Mouse (Mus musculus): ENCODE data around the gene Fam120b. TPM values are rescaled to one million over a fixed set of nuclear protein-coding genes. Genes with fewer than 3 reads are reported as not detected.
"Not testable (repeated sequence)": the region's sequence is repeated elsewhere in the genome, so short reads cannot be mapped to it uniquely, and the experiment has no call there.

The Fam120b gene
- total and polyA plus RNA-seq, 3 experiments = 5.1 to 26.3 (median 23.4) TPM

DNA sequence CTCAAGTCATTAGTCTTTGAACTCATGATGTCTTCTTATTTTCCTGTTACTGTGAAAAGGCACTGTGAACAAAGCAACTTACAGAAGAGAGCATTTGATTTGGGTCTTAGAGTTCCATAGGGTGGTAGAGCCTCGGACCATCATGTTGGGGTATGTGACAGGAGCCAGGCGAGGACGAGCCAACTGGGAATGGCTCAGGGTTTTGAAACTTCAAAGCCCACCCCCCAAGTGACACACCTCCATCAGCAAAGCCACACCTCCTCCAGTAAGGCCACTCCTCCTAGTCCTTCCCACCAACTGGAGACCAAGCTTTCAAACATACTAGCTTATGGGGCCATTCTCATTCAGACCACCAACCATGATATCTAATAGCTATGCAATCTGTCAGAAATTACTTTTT lies 36.0 kb downstream of the Fam120b start:
- H3K36me3 ChIP-seq (replicated peaks) = peaks cover 45% of the 10 kb centered on the region
- DNase-seq (ENCODE audit: low spot score) (no peak), ATAC-seq (ENCODE audit: extremely low read depth, insufficient number of reproducible peaks, low FRiP score, poor library complexity, severe bottlenecking) (no peak)
- H3K9me3 ChIP-seq (replicated peaks) = no peaks in the 10 kb centered on the region
- no peak overlapping the region for H3K4me3 ChIP-seq (ENCODE audit: low read depth, low read length)
- no peaks in the 10 kb centered on the region for H3K4me1 ChIP-seq (ENCODE audit: insufficient read depth, low read depth, low read length)
- H3K27me3 ChIP-seq (ENCODE audit: insufficient read depth, low read length) = no peaks in the 10 kb centered on the region
- TF ChIP-seq TAL1 (conservative IDR thresholded peaks at IDR 0.05; ENCODE audit: low read depth, low read length) (no peak), POLR2AphosphoS5 (IDR thresholded peaks at IDR 0.05; ENCODE audit: insufficient replicate concordance, low read depth, low read length) (no peak), GATA2 (IDR thresholded peaks at IDR 0.05; ENCODE audit: borderline replicate concordance, low read depth, low read length) (no peak), CTCF (IDR thresholded peaks at IDR 0.05; ENCODE audit: low read depth, low read length) (no peak), GATA1 (IDR thresholded peaks at IDR 0.05; ENCODE audit: borderline replicate concordance, low read length) (no peak)

DNA sequence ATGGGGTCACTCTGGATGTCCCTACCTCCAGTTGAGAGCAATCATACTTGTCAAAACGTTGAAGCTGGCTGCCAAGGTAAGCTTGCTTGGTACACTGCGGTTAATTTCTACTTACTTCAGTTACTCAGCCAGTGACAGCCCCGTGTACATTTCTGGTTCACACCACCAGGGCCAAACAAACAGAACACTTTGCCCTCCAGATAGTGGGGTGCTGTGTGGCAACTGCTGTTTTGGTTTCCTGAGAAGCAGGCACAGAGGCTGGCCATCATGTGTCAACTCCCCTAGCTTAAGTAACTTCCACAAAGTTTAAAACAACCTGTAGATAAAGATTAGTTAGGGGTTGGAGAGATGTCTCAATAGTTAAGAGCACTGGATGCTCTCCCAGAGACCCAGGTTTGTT lies 38.7 kb downstream of the Fam120b start:
- TF ChIP-seq POLR2AphosphoS5 (IDR thresholded peaks at IDR 0.05; ENCODE audit: insufficient replicate concordance, low read depth, low read length) (no peak), GATA2 (IDR thresholded peaks at IDR 0.05; ENCODE audit: borderline replicate concordance, low read depth, low read length) (no peak), GATA1 (IDR thresholded peaks at IDR 0.05; ENCODE audit: borderline replicate concordance, low read length) (no peak), TAL1 (conservative IDR thresholded peaks at IDR 0.05; ENCODE audit: low read depth, low read length) (no peak), CTCF (IDR thresholded peaks at IDR 0.05; ENCODE audit: low read depth, low read length) (no peak)
- Histone ChIP-seq H3K4me1 (ENCODE audit: insufficient read depth, low read depth, low read length) (no peaks in the 10 kb centered on the region), H3K4me3 (ENCODE audit: low read depth, low read length) (no peak overlapping the region), H3K36me3 (replicated peaks) (peaks cover 22% of the 10 kb centered on the region), H3K9me3 (replicated peaks) (no peaks in the 10 kb centered on the region), H3K27me3 (ENCODE audit: insufficient read depth, low read length) (no peaks in the 10 kb centered on the region)
- DNase-seq (ENCODE audit: low spot score) (no peak), ATAC-seq (ENCODE audit: extremely low read depth, insufficient number of reproducible peaks, low FRiP score, poor library complexity, severe bottlenecking) (no peak)

DNA sequence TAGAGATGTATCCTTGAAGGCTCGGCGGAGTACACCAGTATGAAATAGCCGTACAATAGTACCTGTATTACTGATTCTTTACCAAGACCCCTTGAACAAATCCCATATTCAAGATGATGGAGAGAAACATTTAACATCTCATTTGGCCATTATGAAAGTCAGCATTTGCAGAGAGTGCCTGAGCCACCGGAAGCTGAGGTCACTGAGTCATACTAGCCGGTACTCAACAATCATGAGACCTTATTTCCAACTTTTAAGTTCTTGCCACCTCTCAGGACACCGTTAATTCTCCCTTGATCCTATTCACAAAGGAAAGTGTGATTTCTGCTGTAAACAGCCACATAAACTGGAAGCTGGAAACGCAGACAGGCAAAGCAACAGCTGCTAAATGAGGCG lies 44.1 kb downstream of the Fam120b start:
- H3K4me3 ChIP-seq (ENCODE audit: low read depth, low read length) = no peak overlapping the region
- no peak for DNase-seq (ENCODE audit: low spot score)
- H3K4me1 ChIP-seq (ENCODE audit: insufficient read depth, low read depth, low read length) = peaks cover 7% of the 10 kb centered on the region; the same call in 1 of the 2 replicates
- TF ChIP-seq TAL1 (conservative IDR thresholded peaks at IDR 0.05; ENCODE audit: low read depth, low read length) (no peak), POLR2AphosphoS5 (IDR thresholded peaks at IDR 0.05; ENCODE audit: insufficient replicate concordance, low read depth, low read length) (no peak), GATA2 (IDR thresholded peaks at IDR 0.05; ENCODE audit: borderline replicate concordance, low read depth, low read length) (no peak), GATA1 (IDR thresholded peaks at IDR 0.05; ENCODE audit: borderline replicate concordance, low read length) (no peak), CTCF (IDR thresholded peaks at IDR 0.05; ENCODE audit: low read depth, low read length) (no peak)
- no peaks in the 10 kb centered on the region for H3K36me3 ChIP-seq (replicated peaks)
- H3K27me3 ChIP-seq (ENCODE audit: insufficient read depth, low read length) = peaks cover 17% of the 10 kb centered on the region
- H3K9me3 ChIP-seq (replicated peaks) = no peaks in the 10 kb centered on the region
- ATAC-seq (ENCODE audit: extremely low read depth, insufficient number of reproducible peaks, low FRiP score, poor library complexity, severe bottlenecking) = no peak

DNA sequence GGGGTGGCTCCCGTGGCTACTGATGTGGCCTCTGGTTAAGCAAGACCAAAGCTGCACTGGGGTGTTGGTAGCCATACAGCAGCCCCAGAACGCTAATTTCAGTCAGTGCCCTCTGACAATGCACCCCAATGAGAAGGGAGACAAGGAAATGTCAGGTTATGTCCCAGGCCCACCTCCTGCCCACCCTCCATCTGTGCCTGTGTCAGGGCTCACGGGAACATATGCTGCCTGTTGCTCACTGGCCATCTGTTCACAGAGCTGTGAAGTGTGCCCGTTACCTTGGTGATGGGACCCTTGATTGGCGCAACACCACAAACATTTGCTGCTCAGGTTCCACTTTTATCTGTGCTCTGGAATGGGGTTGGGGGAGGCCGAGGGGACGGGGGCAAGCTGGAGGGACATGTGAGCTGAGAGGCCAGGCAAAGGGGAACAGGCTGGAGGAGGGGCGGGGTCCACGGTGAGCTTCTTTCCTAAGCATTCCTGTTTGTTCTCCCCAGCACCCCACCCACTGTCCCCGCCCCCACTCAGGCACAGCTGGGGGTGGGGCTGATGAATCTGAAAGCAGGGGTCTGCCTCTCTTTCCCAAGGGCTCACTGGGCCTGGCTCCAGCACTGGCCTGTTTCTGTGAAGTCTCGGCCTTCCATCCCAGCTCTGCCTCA lies 44.6 kb downstream of the Fam120b start:
- DNase-seq (ENCODE audit: low spot score) = no peak
- Histone ChIP-seq H3K27me3 (ENCODE audit: insufficient read depth, low read length) (peaks cover 18% of the 10 kb centered on the region), H3K9me3 (replicated peaks) (no peaks in the 10 kb centered on the region), H3K36me3 (replicated peaks) (no peaks in the 10 kb centered on the region), H3K4me3 (ENCODE audit: low read depth, low read length) (no peak overlapping the region), H3K4me1 (ENCODE audit: insufficient read depth, low read depth, low read length) (peaks cover 7% of the 10 kb centered on the region; the same call in 1 of the 2 replicates)
- TF ChIP-seq CTCF (IDR thresholded peaks at IDR 0.05; ENCODE audit: low read depth, low read length) (no peak), GATA1 (IDR thresholded peaks at IDR 0.05; ENCODE audit: borderline replicate concordance, low read length) (no peak), POLR2AphosphoS5 (IDR thresholded peaks at IDR 0.05; ENCODE audit: insufficient replicate concordance, low read depth, low read length) (no peak), TAL1 (conservative IDR thresholded peaks at IDR 0.05; ENCODE audit: low read depth, low read length) (no peak), GATA2 (IDR thresholded peaks at IDR 0.05; ENCODE audit: borderline replicate concordance, low read depth, low read length) (no peak)
- no peak for ATAC-seq (ENCODE audit: extremely low read depth, insufficient number of reproducible peaks, low FRiP score, poor library complexity, severe bottlenecking)

DNA sequence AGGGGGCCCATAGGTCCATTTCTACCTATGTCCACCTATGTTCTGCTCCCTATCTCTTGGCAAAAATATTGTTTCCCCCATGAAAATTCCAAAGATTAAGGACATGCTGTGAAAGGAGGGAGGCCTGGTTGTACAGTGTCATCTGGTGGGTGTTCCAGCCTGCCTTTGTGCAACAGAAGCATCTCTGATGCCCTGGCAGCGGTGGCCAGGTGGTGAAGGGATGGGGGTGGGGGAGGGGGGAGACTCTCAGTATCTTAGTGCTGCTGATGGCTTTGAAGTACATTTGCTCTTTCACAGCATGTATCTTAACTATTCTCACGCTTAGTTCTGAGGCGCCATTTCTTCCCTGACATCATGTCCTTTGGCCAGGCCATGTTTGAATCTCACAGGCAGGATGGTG lies 49.4 kb downstream of the Fam120b start:
- Histone ChIP-seq H3K4me1 (ENCODE audit: insufficient read depth, low read depth, low read length) (peaks cover 6% of the 10 kb centered on the region; the same call in 1 of the 2 replicates), H3K36me3 (replicated peaks) (no peaks in the 10 kb centered on the region), H3K4me3 (ENCODE audit: low read depth, low read length) (no peak overlapping the region), H3K27me3 (ENCODE audit: insufficient read depth, low read length) (peaks cover 23% of the 10 kb centered on the region), H3K9me3 (replicated peaks) (no peaks in the 10 kb centered on the region)
- no peak for TF ChIP-seq CTCF (IDR thresholded peaks at IDR 0.05; ENCODE audit: low read depth, low read length)
- TF ChIP-seq GATA2 (IDR thresholded peaks at IDR 0.05; ENCODE audit: borderline replicate concordance, low read depth, low read length) = no peak
- no peak for TF ChIP-seq POLR2AphosphoS5 (IDR thresholded peaks at IDR 0.05; ENCODE audit: insufficient replicate concordance, low read depth, low read length)
- TF ChIP-seq GATA1 (IDR thresholded peaks at IDR 0.05; ENCODE audit: borderline replicate concordance, low read length) = no peak
- no peak for TF ChIP-seq TAL1 (conservative IDR thresholded peaks at IDR 0.05; ENCODE audit: low read depth, low read length)
- no peak for ATAC-seq (ENCODE audit: extremely low read depth, insufficient number of reproducible peaks, low FRiP score, poor library complexity, severe bottlenecking)
- no peak for DNase-seq (ENCODE audit: low spot score)

DNA sequence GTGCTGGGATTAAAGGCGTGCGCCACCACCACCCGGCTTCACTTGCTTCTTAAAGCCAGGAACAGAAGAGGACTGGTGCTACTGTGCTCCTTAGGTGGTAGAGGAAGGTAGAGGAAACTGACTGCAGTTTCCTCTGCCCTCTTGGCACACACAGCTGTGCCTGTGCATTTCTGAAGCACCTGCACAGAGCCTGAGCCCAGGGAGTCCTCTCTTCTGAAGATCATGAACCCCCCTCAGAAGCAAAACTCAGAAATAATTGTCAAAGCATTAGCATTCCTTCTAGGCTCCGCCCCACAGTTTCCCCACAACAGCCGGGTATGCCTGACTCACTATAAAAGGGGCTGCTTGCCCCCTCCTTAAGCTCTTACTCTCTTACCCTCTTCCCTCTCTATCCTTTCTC lies 51.8 kb downstream of the Fam120b start:
- Histone ChIP-seq H3K4me3 (ENCODE audit: low read depth, low read length) (no peak overlapping the region), H3K27me3 (ENCODE audit: insufficient read depth, low read length) (peaks cover 16% of the 10 kb centered on the region), H3K4me1 (ENCODE audit: insufficient read depth, low read depth, low read length) (no peaks in the 10 kb centered on the region), H3K9me3 (replicated peaks) (no peaks in the 10 kb centered on the region), H3K36me3 (replicated peaks) (no peaks in the 10 kb centered on the region)
- DNase-seq (ENCODE audit: low spot score) (no peak), ATAC-seq (ENCODE audit: extremely low read depth, insufficient number of reproducible peaks, low FRiP score, poor library complexity, severe bottlenecking) (no peak)
- TF ChIP-seq GATA2 (IDR thresholded peaks at IDR 0.05; ENCODE audit: borderline replicate concordance, low read depth, low read length) (no peak), POLR2AphosphoS5 (IDR thresholded peaks at IDR 0.05; ENCODE audit: insufficient replicate concordance, low read depth, low read length) (no peak)

DNA sequence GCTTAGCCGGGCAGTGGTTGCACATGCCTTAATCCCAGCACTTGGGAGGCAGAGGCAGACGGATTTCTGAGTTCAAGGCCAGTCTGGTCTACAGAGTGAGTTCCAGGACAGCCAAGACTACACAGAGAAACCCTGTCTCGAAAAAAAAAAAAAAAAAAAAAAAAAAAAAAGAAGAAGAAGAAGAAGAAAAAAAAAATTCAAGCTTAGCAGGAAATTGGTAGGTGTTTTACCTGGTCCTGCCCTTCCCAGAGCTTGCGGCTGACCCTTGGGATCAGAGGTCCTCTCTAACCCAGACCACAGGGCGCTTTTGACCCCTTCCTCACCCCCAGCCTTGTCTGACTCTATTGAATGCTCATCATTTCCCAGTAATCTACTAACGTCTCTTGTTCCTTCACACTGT lies 53.1 kb downstream of the Fam120b start:
- H3K27me3 ChIP-seq (ENCODE audit: insufficient read depth, low read length) = peaks cover 16% of the 10 kb centered on the region
- not testable (repeated sequence) for DNase-seq (ENCODE audit: low spot score); H3K4me1 ChIP-seq (ENCODE audit: insufficient read depth, low read depth, low read length); H3K36me3 ChIP-seq (replicated peaks); H3K4me3 ChIP-seq (ENCODE audit: low read depth, low read length); H3K9me3 ChIP-seq (replicated peaks); ATAC-seq (ENCODE audit: extremely low read depth, insufficient number of reproducible peaks, low FRiP score, poor library complexity, severe bottlenecking)

Data from G1E (cell line).